Mouse (Mus musculus): ENCODE measurements around the gene Gm49405.
A peak's percentile ranks its signal among the peaks of the same experiment; 100 is the strongest.
"Not testable (repeated sequence)": the region's sequence is repeated elsewhere in the genome, so short reads cannot be mapped to it uniquely, and the experiment has no call there.

Gene Gm49405

DNA sequence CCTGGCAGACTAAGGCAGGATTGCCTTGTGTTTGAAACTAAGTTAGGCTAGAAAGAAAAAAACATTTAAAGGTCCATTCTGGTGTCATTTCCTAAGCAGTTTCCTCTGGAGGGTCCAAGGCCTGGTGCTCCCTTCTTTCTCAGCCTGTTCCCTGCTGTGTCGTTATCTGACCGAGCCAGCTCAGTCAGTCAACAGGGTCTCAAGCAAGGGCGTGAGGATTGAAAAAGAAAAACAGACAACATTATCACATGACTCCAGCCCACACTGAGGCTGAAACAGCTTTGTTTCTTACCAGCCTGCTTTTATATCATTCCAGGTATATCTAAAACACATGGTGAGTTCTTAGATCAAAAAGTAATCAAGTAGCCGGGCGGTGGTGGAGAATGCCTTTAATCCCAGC, 15.2 kb downstream of the Gm49405 start:
- DNase-seq: no peak

DNA sequence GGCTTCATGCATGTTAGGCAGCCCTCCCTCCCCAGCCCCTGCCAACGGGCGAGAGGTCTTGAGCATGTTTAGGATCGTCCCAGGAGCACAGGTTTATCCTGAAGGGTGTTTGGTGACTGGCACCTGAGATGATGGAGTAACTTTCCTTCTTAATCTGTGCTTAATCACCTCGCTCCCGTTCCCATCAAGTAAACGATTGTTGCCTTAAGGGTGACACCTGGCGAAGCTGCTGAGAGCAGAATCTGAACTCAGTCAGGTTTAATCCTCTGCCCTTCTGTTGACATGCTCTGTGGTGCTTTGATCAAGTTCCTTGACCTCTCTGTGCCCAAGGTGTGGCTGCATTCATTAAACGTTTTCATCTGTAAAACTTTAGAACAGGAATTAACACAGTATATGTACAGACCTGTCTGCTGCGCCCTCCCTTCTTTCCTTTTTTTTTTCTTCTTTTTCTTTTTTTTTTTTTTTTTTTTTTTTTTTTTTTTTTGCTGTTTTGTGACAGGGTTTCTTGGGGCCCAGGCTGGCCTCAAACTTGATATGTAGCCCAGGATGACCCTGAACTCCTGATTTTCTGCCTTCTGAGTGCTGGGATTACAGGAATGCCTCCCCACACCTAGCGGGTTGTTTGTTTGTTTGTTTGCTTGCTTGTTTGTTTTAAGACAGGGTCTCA, 17.6 kb downstream of the Gm49405 start:
- no peak for DNase-seq

DNA sequence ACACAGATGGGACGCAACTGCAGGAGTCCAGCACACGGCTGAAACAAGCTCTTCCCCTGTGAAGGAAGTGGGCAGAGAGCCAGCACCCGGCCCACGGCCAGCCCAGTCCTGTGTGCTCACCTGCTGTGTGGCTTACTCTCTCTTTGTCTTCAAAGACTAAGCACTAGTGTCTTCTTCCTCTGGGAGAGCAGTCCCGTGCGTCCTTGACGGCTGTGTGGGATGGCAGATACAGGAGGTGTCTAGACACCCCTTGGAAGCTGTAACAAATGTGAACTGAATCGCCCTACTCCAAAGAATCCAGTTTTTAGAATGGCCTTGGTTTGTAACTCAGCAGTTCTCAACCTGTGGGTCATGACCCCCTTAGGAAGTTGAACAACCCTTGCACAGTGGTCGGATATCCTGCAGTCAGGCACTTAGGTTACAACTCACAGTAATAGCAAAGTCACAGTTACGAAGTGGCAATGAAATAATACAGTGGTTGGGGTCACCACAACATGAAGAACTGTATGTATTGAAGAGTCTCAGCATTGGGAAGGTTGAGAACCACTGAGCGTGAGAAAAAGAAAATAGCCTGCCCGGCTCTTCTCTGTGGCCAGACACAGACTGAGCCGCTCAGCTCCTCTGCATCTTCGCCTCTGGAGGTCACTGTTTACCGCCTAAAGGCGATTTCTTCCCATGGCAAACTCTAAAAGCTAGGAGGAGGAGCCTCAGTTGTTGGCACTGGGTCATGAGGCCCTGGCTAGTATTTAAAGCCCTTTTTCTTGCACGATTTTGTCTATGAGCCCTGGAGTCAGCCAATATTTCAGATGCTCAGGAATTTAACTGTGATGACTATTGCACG, 18.5 kb downstream of the Gm49405 start:
- peak; percentile 89 for DNase-seq

- DNase-seq: no peak
Measured at GRCm38 (mm10) chr19:4023185-4023584, 22.8 kb downstream of the Gm49405 start.

GRCm38 (mm10) chr19:4027576-4027975, 27.1 kb downstream of the Gm49405 start:
- DNase-seq: no peak

DNA sequence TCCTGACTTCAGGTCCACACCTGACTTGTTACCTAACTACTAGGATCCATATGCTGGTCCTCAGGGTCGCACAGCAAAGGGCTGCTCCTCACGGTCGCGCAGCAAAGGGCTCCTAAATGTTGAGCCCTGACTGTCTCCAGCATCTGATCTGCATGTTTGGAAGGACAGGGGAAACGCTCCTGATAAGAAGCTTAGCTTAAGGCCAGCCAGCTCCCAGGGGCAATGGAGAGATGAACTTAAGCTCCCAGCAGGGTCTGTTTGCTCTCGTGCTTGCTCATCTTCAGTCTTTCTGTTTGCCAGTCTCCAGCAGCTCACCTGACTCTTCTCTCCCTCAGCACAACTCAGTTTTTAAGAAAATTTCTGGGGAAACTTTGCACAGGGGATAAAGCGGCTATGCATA, 32.2 kb downstream of the Gm49405 start:
- DNase-seq: peak; percentile 42

GRCm38 (mm10) chr19:4033298-4033697, 32.9 kb downstream of the Gm49405 start:
- DNase-seq: no peak

DNA sequence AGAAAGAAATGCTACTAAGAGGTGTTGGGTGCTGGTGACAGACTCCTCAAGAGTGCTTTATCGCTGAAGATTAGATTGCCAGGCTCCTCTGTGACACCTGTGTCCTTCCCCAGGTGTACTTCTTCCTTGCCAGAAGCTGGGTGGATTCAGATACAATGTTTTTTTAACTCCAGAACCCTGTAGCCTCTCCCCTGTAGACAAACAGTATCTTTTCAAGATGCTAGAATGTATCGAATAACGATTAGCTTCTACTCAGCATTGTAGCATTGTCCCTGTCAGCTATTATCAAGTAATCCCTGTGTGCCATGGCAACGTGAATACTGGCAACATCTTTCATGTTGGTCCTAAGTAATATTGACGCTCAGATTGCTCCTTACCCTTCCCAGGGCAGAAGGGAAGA, 33.3 kb downstream of the Gm49405 start:
- DNase-seq: no peak

DNA sequence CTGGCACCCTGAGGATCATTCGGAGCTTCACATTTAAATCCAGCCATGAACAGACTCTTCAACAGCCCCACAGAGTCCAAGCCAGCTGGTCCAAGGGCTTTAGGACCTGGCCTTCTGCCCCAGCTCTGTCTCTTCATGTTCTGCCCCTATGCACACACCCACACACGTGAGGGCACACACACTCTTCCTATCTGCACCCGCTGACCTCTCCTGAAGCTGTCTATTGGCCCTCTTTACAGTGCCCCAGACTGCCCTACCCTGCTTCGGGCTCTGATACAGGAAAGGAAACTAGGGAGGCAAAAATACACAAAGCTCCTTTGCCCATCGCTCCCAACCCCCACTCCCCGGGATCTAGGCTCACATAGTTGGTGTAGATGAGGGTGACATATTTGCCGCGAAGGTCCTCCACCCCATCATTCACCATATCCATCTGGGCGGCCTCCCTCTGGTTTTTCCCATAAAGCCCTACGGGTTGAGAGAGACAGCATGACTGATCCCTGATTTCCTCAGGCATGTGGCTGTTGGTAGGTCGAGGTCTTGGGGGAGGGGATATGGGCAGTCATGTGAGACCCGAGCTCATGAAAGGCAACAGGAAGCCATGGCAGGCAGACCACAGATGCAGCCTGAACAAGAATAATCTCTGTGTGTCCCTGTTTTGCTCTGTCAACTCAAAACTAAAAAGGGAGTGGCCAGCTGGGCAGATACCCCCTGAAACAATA, 36.1 kb downstream of the Gm49405 start:
- peak; percentile 30 for DNase-seq

DNA sequence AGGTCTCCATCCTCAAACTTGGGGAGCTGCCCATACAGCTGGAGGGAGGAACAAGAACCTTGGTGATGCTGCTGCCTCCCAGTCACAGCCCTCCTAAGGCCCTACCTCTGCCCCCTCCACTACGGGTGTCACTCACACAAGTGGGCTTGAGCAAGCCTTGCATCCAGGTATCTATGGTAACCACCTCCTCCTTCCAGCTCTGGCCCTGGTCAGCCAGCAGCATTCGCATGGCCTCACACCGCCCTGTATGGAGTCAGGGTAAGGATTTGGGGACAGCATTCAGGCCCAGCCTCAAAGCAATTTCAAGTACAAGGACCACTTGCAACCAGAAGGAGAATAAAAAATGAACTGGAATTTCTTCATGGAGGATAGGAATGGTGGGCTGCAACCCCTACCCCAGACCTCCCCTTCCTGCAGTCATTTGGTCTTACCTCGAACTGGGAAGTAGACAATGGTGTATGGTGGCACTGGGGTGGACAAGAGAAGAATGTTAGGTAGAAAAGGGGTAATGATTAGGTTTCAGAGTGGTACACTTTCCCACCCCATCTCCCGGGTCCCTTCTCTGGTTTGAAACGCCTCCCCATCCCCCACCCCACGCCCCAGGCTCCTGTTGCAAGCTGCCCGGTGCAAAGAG, 36.8 kb downstream of the Gm49405 start:
- DNase-seq: not testable (repeated sequence)

- peak; percentile 89 for DNase-seq
Measured at GRCm38 (mm10) chr19:4037788-4038232, 37.4 kb downstream of the Gm49405 start, which contains the start of gene Gstp1. Gene Gstp1 (minus strand): TSS chr19:4037985.

DNA sequence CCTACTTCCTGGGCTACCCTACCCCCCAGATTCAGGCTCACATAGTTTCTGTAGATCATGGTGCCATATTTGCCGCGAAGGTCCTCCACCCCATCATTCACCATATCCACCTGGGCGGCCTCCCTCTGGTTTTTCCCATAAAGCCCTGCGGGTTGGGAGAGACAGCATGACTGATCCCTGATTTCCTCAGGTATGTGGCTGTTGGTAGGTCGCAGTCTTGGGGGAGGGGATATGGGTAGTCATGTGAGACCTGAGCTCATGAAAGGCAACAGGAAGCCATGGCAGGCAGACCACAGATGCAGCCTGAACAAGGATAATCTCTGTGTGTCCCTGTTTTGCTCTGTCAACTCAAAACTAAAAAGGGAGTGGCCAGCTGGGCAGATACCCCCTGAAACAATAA, 40.5 kb downstream of the Gm49405 start:
- DNase-seq: not testable (repeated sequence)

DNA sequence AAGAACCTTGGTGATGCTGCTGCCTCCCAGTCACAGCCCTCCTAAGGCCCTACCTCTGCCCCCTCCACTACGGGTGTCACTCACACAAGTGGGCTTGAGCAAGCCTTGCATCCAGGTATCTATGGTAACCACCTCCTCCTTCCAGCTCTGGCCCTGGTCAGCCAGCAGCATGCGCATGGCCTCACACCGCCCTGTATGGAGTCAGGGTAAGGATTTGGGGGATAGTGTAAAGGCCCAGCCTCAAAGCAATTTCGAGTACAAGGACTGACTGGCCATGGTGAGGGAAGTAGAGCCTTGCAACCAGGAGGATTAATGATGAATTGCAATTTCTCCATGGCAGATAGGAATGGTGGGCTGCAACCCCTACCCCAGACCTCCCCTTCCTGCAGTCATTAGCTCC, 41.1 kb downstream of the Gm49405 start:
- not testable (repeated sequence) for DNase-seq

- DNase-seq: no peak
Measured at GRCm38 (mm10) chr19:4042124-4042523, 41.7 kb downstream of the Gm49405 start.

DNA sequence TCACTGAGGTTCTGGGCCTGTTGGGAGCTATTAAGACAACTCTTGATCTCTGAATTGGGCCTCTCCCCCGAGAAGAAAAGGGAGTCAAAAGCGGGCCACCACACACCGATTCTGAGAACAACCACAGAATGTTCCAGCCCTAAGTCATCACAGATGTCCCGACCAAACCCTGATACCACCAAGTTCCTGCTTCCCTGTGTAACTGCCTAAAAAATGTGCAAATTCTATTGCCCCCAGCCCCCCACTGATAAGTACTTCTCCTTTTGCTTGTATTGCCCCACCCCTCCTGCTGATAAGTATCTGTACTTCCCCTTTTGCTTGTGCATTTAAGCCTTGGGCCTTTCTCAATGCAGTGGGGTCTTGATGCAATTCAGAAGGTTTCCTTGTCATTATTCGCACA, 43.7 kb downstream of the Gm49405 start:
- not testable (repeated sequence) for DNase-seq

GRCm38 (mm10) chr19:4045966-4046865, 45.8 kb downstream of the Gm49405 start, which contains the start of gene Gstp2:
Gene Gstp2 (minus strand): TSS chr19:4046023.
- DNase-seq: peak; percentile 74

GRCm38 (mm10) chr19:4046866-4047254, 46.4 kb downstream of the Gm49405 start:
- no peak for DNase-seq

DNA sequence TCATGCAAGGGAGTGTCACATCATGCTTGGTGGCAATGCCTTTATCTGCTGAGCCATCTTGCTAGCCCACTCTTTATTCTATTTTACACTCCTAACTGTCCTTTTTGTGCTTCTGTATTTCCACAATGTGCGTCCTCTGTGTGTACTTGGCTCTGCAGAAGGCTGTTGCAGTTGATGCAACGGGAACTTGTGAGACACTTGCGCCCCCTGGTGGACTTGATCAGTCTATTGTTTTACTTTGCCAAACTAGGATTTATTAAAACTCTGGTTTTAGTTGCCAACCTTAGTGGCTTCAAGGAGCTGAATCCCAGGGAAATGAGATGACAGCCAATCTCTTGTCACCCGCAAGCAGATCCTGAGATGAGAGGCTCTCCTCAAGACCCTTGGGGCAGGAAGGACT, 47.4 kb downstream of the Gm49405 start:
- DNase-seq: peak; percentile 85

DNA sequence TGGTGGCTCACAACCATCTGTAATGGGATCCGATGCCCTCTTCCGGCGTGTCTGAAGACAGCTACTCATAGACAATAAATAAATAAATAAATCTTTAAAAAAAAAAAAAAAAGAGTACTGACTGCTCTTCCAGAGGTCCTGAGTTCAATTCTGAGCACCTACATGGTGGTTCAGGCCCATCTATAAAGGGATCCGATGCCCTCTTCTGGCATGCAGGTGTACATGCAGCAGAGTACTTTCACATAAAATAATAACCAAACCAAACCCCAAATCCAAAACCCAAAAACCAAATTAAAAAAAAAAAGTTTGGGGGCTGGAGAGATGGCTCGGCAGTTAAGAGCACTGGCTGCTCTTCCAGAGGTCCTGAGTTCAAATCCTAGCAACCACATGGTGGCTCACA, 48.6 kb downstream of the Gm49405 start:
- not testable (repeated sequence) for DNase-seq

- no peak for DNase-seq
Measured at GRCm38 (mm10) chr19:4051016-4051415, 50.6 kb downstream of the Gm49405 start.

DNA sequence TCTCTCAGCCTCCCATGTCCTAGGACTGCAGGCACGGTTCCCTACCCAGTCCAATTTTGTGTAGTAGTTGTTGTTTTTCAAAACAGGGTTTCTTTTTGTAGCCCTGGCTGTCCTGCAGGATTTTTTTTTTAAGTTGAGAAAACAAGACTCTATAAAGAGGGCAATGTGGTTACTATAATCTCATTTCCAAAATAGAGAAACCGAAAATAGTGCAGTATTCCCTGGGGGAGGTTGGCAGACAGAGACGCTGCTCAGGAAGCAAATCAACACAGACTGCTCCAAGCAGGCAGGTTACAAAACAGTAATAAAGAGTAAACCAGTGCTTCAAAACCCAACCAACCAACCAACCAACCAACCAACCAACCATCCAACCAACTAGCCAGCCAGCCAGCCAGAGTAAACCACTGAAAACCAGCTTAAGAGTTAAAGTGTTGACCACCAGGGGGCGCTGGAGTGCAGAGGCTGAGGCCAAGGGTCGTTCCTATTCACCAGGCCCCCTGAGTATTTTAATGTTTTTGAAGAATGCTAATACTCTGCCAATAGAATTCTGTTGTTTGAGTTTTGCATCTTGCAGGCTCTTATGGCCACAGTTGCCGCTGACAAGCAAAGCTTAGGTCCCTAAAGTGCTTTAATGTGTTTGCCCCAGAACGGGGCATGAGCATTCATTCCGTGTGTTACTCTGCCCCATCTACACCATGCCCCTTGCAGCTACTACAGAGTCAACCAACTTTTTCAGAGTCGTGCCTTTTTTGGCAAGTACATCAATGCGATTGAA, 51.5 kb downstream of the Gm49405 start:
- DNase-seq: peak; percentile 75

Measured in retina, postnatal 1 day (tissue).